Comparison of ENCODE assay signal across 16 mouse cellular contexts in genomic region chr5:135736544-135736943, GRCm38 (mm10). TPM values are rescaled to one million over a fixed set of nuclear protein-coding genes. Genes with fewer than 3 reads are reported as not detected.
"Had no signal": no experiment of that assay in that cellular context is flagged by ENCODE, and none has a peak within 500 bp of the region (broad histone marks: within the 10 kb centered on the region; RNA-seq: fewer than 3 reads in every experiment).

No protein-coding gene starts in this region.

- H3K27me3 ChIP-seq: limb, embryonic 13.5 days; liver, embryonic 13.5 days; midbrain, embryonic 12.5 days; midbrain, embryonic 15.5 days had no signal

- DNase-seq: layer of hippocampus, adult 9-11 months; liver, embryonic 13.5 days; lung, embryonic 14.5 days; thymus, adult 18-20 months had no signal

- H3K4me3 ChIP-seq: layer of hippocampus, adult 2 months; limb, embryonic 10.5 days; limb, embryonic 13.5 days; liver, embryonic 13.5 days; midbrain, embryonic 12.5 days; midbrain, embryonic 15.5 days had no signal

- ATAC-seq: lung, postnatal 0 days; midbrain, embryonic 15.5 days had no signal

- H3K9me3 ChIP-seq: limb, embryonic 10.5 days; limb, embryonic 13.5 days; liver, embryonic 13.5 days; midbrain, embryonic 15.5 days had no signal

- H3K4me1 ChIP-seq: limb, embryonic 10.5 days; limb, embryonic 13.5 days; liver, embryonic 13.5 days; midbrain, embryonic 12.5 days; midbrain, embryonic 15.5 days had no signal

- H3K9ac ChIP-seq: limb, embryonic 13.5 days; liver, embryonic 13.5 days; lung, embryonic 14.5 days; midbrain, embryonic 12.5 days; midbrain, embryonic 15.5 days had no signal

- H3K27ac ChIP-seq: kidney, postnatal 0 days; layer of hippocampus, adult 2 months; limb, embryonic 10.5 days; limb, embryonic 13.5 days; liver, embryonic 13.5 days; macrophage; midbrain, embryonic 12.5 days; midbrain, embryonic 15.5 days had no signal

- H3K4me2 ChIP-seq: limb, embryonic 13.5 days; liver, embryonic 13.5 days; lung, embryonic 14.5 days; midbrain, embryonic 12.5 days; midbrain, embryonic 15.5 days had no signal

RNA-seq across cellular contexts. Expression of gene Styxl1, which starts 41.6 kb away (rescaled TPM):
- total RNA-seq: layer of hippocampus, adult 2 months; left cerebral cortex, adult 18-20 months; left cerebral cortex, postnatal 25 days had no signal
- polyA plus RNA-seq: limb, embryonic 10.5 days; limb, embryonic 13.5 days; liver, embryonic 13.5 days; lung, embryonic 14.5 days; macrophage; neural tube, embryonic 11.5 days; spleen, adult 2 months had no signal
